Mouse (Mus musculus): ENCODE data around the gene Clint1.

Gene Clint1

DNA sequence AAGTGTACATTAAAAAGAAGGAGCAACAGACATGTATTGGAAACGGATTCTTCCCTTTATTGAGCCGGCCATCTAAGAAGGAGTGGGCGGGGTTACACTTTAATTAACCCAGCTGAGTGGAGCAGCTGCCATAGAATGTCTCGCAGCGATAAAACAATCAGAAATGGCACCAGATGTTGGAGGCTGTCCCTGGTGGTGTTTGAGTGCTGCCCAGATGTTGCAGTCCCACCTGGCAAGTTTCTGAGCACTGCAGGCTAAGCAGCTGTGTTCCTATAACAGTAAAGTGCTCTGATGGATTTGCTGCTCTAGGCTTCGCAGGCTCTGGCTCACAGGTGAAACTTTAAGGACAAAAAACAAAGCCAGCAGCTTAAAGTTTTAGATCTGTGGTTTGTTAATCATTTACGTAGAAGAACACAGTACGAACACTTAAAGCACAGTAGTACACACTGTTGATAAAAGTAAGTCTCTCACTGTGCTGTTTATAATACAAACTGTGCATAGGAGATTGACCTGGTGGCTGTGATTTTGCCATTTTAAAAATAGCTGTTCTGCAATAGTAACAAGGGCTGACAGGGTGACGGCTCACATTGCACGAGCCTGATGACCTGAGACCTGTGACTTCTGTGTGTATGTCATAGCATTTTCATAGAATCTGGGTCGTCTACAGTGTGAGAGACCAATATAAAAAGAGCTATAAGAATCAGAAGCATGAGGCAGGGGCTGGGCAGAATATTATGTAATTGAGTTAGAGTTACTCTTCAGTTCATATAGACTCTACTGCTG lies 48.6 kb downstream of the Clint1 start:
- POLR2A ChIA-PET, result interaction anchor here in 3 of 4 experiments (0.5 to 1.3 kb wide), 4 partner anchors 16 to 167 kb away, joined by 4 to 5 read pairs (median 4); no protein-coding TSS in a partner anchor

DNA sequence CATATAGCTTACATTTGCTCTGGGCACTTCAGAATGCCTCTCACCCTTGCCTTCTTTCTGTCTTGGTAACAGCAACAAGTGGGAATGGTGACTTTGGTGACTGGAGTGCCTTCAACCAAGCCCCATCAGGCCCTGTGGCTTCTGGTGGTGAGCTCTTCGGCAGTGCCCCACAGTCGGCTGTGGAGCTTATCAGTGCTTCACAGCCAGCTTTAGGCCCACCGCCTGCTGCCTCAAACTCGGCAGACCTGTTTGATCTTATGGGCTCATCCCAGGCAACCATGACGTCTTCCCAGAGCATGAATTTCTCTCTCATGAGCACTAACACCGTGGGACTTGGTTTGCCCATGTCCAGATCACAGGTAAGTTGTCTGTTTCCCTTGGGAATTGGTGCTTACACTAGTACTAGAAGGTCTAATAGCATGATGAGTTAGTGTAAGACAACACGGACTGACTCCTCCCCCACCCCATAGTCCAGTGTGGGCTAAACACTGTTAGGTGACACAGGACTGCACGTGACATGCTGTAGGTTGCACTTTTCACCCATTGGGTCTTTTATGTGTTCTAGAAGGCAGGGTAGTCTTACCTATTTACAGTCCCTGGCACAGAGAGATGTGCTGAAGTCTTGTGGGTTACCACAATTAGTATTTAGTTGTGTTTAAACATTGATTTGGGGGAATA lies 54.4 kb downstream of the Clint1 start:
- POLR2A ChIA-PET, result interaction anchor here in 1 of 4 experiments (1.1 kb wide), 1 partner anchor 11 kb away, joined by 3 read pairs; no protein-coding TSS in a partner anchor
- CTCF ChIA-PET, result interaction anchor here in 1 of 4 experiments (0.5 kb wide), 1 partner anchor 370 kb away, joined by 3 read pairs; no protein-coding TSS in a partner anchor

More for the DNA sequence above, 48.6 kb downstream of the Clint1 start:
- CTCF ChIA-PET, result interaction anchor here in 1 of 4 experiments (0.8 kb wide), 1 partner anchor 44 kb away, joined by 3 read pairs; no protein-coding TSS in a partner anchor

DNA sequence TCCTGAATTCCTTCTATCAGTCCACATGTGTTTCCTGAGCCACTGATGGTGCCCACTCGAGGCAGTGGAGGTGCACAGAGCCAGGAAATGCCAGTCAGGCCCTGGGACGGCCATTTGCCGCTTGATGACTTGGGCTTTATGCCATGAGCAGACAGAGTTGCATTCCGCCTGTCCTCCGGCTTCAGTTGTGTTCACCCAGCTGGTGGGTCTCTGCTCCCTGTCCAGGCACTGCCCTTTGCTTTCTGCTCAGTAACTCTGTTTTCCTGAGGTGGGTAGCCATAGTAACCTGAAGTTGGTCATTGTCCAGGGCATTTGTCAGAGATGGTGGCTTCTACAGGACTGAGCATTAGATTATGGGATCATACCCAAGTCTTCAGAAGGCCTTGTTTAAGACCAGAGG lies 55.5 kb downstream of the Clint1 start:
- POLR2A ChIA-PET, result no interaction called here
- CTCF ChIA-PET, result no interaction called here

DNA sequence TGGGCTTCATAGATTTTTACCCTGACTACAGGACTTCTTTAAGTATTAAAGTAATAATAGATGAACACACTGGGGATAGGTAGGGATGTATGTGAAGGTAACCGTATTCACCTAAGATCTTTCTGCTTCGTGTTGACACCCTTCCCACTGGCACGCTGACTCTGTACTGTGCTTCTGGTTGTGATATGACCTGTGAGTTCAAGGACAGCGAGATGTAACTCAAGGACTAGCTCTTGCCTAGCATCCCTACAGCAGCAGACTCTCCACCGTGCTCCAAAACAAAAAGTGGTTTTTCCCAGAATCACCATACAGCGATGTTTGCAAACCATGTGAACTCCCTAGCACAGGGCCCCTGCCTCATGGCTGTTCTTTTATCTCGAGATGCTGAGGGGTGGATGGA lies 56.2 kb downstream of the Clint1 start:
- CTCF ChIA-PET, result no interaction called here

DNA sequence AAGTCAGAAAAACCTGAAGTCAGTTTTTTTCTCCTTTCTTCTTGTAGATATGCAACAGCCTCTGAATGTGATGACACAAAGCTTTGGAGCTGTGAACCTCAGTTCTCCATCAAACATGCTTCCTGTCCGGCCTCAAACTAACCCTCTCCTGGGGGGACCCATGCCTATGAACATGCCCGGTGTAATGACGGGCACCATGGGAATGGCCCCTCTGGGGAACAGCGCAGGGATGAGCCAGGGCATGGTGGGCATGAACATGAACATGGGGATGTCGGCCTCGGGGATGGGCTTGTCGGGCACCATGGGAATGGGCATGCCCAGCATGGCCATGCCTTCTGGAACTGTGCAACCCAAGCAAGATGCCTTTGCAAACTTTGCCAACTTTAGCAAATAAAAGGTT lies 57.0 kb downstream of the Clint1 start:
- ChIA-PET POLR2A (interaction anchor here in 1 of 4 experiments (1.3 kb wide), 1 partner anchor 8 kb away, joined by 5 read pairs; no protein-coding TSS in a partner anchor), CTCF (no interaction called here)

More for the DNA sequence above, 56.2 kb downstream of the Clint1 start:
- POLR2A ChIA-PET, result interaction anchor here in 1 of 4 experiments (1.3 kb wide), 1 partner anchor 9 kb away, joined by 5 read pairs; no protein-coding TSS in a partner anchor

DNA sequence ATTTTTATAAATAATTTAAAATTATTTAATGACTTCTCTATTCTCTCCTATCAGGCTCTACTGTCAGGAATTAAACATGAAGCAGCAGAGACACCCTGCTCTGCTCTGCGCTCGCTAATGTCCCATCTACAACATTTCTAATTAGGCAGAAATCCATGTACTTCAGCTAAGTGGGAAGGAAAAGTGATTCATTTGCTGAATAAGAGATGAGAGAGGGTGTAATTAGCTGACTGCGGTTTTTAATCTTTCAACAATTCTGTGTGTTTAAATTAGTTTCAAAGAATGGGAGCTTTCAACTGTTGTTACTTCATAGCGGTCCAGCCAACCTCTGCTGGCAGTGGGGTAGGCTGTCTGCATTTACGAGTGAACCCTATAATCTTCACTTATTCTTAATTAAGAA lies 58.9 kb downstream of the Clint1 start:
- ChIA-PET POLR2A (no interaction called here), CTCF (no interaction called here)

DNA sequence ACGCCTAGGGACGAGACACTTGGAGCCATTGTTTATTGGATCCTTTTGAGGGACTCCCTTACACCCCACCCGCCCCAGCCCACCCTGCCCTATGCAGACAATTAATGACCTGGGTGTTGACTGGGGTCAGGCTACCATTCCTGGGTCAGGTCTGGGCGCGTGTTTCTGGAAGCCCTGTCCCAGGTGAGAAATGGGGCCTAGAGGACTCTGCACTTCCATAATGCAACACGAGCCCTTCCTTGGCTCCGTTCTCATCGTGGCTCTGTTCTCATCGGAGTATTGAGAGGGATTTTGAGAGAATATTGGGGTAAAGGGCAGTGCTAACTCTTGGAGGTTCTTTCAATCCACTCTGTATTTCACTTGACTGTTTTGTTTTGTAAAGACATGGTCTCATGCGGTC lies 64.3 kb downstream of the Clint1 start:
- CTCF ChIA-PET, result interaction anchor here in 3 of 4 experiments (0.8 to 4.0 kb wide), 4 partner anchors 10 to 52 kb away, joined by 3 to 28 read pairs (median 6); no protein-coding TSS in a partner anchor
- POLR2A ChIA-PET, result interaction anchor here (0.6 to 1.9 kb wide), 6 partner anchors 11 to 230 kb away, joined by 3 to 5 read pairs (median 4); no protein-coding TSS in a partner anchor

DNA sequence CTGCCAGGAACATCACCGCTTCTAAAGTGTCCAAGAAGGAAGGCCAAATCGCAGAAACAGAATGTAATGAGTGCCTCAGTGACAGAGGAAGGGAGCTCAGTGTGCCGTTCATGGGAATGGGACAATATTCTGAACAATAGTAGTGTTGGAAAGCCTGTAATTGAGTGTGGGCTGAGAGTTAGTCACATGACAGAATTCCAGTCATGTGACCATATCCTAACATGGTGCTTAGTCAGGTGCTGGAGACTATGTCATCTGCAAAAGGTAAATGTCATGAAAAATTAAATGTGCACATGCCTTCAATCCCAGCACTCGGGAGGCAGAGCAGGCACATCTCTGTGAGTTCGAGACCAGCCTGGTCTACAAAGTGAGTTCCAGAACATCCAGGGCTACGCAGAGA lies 66.2 kb downstream of the Clint1 start:
- ChIA-PET CTCF (interaction anchor here (1.0 to 4.0 kb wide), 4 partner anchors 8 to 9 kb away, joined by 6 to 28 read pairs (median 8); no protein-coding TSS in a partner anchor), POLR2A (interaction anchor here in 1 of 4 experiments (0.7 to 1.9 kb wide), 5 partner anchors 9 to 625 kb away, joined by 3 to 5 read pairs (median 4); no protein-coding TSS in a partner anchor)

DNA sequence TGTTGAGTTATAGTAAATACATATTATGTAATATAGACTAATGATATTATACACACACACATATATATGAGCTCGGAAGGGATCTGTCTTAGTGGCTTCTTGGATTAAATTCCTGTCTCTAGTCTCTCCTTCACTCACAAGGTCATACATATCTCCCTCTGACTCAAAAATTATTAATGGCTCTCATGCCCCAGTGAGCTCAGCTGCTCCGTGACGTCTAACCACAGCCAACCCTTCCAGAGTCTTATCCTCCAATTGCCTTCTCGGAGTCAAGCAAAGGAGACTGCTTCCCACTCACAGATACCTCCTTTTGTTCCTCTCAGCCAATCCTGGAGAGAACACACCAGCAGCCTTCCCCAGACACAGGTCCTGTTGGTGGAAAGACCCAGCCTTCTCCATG lies 67.0 kb downstream of the Clint1 start:
- ChIA-PET CTCF (interaction anchor here in 1 of 4 experiments (0.9 kb wide), 1 partner anchor 8 kb away, joined by 4 read pairs; no protein-coding TSS in a partner anchor), POLR2A (interaction anchor here in 1 of 4 experiments (0.7 to 1.9 kb wide), 3 partner anchors 18 to 32 kb away, joined by 4 read pairs; no protein-coding TSS in a partner anchor)

DNA sequence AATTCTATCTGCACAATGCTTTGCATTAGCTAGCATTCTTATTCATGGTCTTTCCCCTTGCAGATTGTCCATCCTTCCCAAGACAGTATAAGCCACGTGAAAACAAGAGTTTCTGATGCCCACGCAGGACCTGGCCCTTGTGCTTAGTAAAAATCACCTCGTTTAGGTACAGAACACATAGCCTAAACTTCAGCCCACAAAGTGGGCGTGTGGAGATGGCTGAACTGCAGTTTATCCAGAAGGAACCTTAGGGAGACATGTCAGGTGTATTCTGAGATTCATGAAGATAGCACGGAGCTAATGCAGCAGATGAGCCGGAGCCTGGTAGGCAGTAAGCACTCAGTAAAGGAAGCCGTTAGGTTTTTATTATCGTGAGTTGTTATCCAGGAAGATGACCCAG lies 69.2 kb downstream of the Clint1 start:
- POLR2A ChIA-PET, result interaction anchor here in 1 of 4 experiments (2.2 kb wide), 1 partner anchor 13 kb away, joined by 8 read pairs; no protein-coding TSS in a partner anchor

DNA sequence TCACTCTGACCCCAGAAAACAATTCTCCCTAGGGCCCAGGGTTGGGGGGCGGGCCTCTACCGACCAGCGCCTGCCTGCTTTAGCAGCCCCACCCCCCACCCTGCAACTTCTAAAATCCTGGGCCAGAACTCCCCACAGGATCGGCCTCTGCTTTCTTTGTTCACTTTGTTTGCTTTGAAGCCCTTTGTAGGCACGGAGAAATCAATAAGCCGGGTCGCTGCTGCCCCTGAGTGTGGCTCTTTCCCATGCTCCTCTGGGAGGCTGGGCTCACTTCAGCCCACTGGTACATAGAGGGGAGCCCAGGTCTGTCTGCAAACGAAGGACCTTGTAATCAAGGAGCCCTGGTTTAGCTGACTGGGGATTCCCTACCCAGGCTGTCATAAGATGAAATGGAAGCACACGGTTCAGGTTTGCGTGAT lies 69.6 kb downstream of the Clint1 start:
- ChIA-PET POLR2A (interaction anchor here in 1 of 4 experiments (2.2 kb wide), 1 partner anchor 13 kb away, joined by 8 read pairs; no protein-coding TSS in a partner anchor), CTCF (no interaction called here)

More for the DNA sequence above, 69.2 kb downstream of the Clint1 start:
- CTCF ChIA-PET, result no interaction called here

DNA sequence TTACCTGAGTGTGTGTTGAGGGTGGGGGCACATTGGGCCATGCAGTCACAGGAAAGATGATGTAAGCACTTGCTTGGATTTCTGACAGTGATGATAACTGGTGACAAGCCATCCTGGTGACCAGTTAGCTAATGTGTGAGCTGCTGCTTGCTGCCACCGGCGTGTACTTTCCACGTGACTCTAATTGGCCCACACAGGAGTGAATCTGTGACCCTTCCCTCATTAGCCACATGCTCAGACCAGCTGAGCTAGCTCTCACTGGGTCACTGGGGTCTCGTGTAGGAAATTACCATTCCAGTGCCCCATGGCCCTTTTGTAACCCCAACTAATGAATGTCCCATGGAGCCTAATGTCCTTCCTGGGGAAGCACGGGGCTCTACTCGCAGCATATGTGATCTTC lies 73.6 kb downstream of the Clint1 start:
- ChIA-PET CTCF (interaction anchor here in 2 of 4 experiments (0.6 to 2.8 kb wide), 5 partner anchors 9 to 1012 kb away, joined by 3 to 28 read pairs (median 8); partner anchors contain the start of gene Lsm11 (in 1 of the 2)), POLR2A (interaction anchor here in 1 of 4 experiments (0.7 to 2.9 kb wide), 2 partner anchors 10 to 353 kb away, joined by 3 to 8 read pairs; no protein-coding TSS in a partner anchor)

DNA sequence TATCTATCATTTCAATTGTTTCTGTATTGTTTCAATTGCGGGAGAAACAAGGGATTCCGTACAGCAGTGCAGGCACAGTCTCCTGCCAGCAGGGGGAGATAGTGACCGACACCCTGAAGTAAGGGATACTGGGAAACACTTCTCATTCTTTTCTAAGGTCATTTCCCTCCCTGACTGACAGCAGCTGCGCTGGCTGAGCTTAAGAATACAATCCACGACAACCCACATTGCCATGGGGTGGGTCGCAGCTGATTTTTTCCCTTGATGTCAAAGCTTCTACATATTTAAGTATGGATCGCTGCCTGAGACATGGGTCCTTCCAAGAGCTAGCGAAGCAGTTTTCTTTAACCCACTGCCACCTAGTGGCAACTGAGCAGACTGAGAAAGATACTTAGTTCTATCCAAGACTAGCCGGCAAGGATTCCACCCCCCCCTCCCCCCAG lies 74.8 kb downstream of the Clint1 start:
- ChIA-PET CTCF (interaction anchor here (0.5 to 2.8 kb wide), 75 partner anchors 8 to 1315 kb away, joined by 3 to 28 read pairs (median 4); partner anchors contain the start of genes Lsm11 (in 3 of the 4), Sox30 (in 1 of the 4) and Thg1l (in 1 of the 4)), POLR2A (interaction anchor here (0.7 to 2.9 kb wide), 10 partner anchors 10 to 368 kb away, joined by 3 to 8 read pairs (median 3); no protein-coding TSS in a partner anchor)

DNA sequence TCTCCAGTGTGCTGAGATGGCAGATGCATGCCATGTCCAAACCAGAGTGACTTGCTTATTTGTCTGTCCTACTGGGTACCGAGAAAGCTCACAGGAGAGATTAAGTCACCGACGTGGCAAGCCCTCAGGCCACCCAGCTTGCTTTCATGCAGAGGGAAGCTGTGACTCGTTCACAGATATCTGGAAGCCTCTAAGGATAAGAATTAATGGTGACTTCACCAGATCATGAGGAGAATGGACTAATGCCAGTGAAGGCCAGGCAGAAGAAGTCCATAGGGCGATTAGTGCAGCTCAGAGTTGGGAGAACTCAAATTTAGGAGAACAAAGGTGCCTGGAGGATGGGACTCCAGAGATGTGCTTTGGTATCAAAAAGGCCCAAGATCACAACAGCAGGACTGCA lies 75.6 kb downstream of the Clint1 start:
- ChIA-PET POLR2A (interaction anchor here (0.6 to 1.6 kb wide), 10 partner anchors 10 to 158 kb away, joined by 3 to 6 read pairs (median 3); no protein-coding TSS in a partner anchor), CTCF (interaction anchor here (0.6 to 2.8 kb wide), 70 partner anchors 9 to 1867 kb away, joined by 3 to 28 read pairs (median 4); partner anchors contain the start of genes Lsm11 (in 3 of the 4), Sox30 (in 1 of the 4) and Thg1l (in 1 of the 4))

DNA sequence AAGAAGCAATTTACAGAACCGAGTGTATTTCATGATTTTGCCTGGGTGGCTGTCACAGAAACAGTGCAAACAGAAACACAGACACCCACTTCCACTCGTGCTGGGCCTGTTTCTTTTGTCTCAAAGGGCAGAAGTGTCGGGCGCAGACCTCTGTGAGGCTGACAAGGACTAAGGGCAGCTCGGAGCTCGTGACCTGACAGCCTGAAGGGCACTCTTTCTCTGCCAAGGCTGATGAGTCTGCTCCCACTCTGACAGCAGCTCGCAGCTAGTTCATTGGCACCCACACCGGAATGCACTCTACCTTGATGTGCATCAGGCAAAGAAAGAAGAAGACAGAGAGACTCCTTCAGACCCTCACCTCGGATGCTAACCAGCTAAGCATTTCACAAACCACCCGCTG lies 77.7 kb downstream of the Clint1 start:
- CTCF ChIA-PET, result interaction anchor here in 1 of 4 experiments (1.0 to 1.2 kb wide), 2 partner anchors 15 to 346 kb away, joined by 3 read pairs; partner anchors contain the start of gene Lsm11
- POLR2A ChIA-PET, result interaction anchor here in 2 of 4 experiments (0.6 to 1.1 kb wide), 2 partner anchors 43 to 602 kb away, joined by 3 read pairs; no protein-coding TSS in a partner anchor

DNA sequence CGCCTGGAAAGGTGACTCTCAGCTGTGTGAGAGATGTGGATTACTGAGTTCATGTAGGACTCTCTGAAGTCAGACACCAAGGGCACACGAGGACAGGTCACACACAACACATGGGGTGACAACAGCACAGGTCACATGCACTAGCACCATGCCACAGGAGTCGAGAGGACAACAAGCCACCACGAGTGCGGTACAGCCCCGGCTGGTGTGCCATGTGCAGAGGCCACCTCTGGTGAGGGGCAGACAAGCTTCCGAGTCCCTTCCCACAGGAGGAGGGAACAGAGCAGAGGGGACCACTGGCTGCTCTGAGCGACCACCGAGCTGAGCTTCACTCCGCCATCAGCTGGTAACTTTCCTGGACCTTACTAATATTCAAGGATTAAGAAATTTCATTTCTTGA lies 80.9 kb downstream of the Clint1 start:
- CTCF ChIA-PET, result interaction anchor here in 1 of 4 experiments (1.3 to 1.4 kb wide), 2 partner anchors 11 to 344 kb away, joined by 3 to 4 read pairs; partner anchors contain the start of gene Lsm11
- POLR2A ChIA-PET, result interaction anchor here in 1 of 4 experiments (1.0 kb wide), 1 partner anchor 17 kb away, joined by 3 read pairs; no protein-coding TSS in a partner anchor

DNA sequence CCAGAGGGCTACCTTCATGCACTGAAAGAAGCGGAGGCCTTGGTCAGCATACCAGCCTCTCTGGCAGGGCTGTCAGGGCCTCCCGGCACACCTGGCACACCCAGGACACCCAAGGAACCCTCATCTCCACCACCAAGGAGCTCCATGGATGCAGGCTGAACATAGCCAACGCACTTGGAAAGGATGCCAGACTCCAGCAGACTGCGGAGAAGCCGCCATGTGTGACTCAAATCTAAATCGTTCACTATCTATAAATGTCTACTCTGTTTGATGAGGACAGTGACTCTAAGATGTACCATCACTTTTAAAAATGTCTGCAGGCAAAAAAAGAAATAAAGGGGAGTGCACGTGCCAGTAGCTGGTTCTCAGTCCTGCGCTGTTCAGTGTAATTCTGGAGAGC lies 85.6 kb downstream of the Clint1 start:
- CTCF ChIA-PET, result interaction anchor here in 2 of 4 experiments (0.6 to 2.1 kb wide), 2 partner anchors 11 to 338 kb away, joined by 8 read pairs; no protein-coding TSS in a partner anchor
- POLR2A ChIA-PET, result interaction anchor here in 1 of 4 experiments (1.1 kb wide), 1 partner anchor 10 kb away, joined by 3 read pairs; no protein-coding TSS in a partner anchor

DNA sequence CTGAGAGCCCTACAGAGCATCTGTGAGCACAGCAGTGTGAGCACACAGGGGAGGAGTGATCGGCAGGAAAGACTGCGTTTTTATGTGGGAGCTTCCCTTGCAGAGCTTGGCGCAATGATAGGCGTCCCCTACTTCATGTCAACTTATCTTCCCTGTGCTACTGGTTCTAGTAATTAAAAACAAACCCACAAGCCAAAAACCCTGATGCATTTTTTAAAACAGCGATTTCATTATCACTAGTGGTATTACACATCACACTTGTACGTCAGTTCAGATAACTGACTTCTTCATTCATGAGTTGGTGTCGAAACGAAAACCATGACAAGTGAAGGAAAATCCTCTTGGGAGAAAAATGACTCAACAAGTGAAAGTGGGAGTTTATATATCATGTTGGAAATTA lies 87.1 kb downstream of the Clint1 start:
- ChIA-PET POLR2A (no interaction called here), CTCF (interaction anchor here in 2 of 4 experiments (0.9 to 2.1 kb wide), 3 partner anchors 12 to 336 kb away, joined by 3 to 10 read pairs (median 8); no protein-coding TSS in a partner anchor)
